Mouse (Mus musculus): Measurements from ENCODE around the gene Cask. TPM values are rescaled to one million over a fixed set of nuclear protein-coding genes. Genes with fewer than 3 reads are reported as not detected.
A peak's percentile ranks its signal among the peaks of the same experiment; 100 is the strongest.

Cask gene
- total RNA-seq, 2 experiments from 2014 or later = 26.0 to 32.9 TPM

DNA sequence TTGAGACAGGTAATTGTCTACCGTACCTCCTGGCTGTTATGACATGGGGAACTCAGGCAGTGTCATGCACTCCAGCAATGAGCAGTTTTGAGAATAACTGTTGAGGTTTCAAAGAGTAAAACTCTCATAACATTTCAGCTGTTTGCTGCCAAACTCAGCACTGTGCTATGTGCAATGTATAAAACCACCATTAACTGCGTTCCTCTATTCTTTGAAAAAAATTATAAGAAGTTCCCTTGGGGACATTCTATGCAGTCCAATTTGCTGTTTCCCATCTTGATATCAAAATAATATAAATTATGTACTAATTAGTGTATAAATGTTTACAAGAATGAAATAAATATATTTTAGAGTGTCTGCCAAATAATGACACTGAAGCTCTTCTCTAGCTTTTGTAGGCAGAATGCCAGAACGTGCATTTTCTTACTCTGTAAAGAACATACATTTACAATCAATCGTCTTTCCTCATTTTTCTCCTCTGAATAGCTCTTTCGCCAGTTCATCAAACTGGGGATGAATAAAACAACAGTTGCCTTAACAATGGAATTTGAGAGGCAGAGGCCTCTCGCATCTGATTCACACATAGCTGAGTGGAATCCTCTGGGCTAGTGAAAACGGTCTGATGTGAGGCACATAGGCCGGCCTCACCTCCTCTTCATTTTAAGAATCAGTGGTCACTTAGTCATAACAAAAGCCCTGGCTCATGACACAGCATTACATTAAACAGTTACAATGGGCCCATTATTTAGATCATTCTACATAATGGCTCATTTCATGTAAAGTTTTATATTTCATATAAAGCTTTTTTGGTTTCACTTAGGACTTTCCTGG lies 125.4 kb downstream of the Cask start:
- DNase-seq (ENCODE audit: low spot score in 2 of 2) = no peak

DNA sequence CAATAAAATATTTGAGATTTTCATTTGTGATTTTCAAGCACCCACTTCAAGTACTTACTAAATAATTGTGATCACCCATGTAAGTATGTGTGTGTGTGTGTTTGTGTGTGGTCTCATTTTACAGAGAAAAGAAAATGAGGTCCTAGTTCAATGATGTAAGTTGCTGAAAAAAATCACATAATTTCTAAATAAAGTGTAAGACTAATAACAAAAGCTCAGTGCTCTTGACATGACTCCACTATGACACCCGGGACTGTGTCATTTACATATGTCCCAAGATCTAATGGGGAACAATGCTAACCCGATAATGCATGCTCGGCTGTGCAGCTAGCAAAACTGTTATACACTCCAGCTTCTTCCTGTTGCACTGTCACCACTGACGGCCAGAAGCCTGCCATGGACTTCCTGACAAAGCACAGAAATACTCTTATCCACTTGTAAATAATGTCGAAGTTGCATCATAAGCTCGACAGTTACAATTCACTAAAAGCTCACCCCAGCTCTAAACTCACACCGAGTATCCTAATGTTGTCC lies 130.8 kb downstream of the Cask start:
- no peak for DNase-seq (ENCODE audit: low spot score in 2 of 2)

DNA sequence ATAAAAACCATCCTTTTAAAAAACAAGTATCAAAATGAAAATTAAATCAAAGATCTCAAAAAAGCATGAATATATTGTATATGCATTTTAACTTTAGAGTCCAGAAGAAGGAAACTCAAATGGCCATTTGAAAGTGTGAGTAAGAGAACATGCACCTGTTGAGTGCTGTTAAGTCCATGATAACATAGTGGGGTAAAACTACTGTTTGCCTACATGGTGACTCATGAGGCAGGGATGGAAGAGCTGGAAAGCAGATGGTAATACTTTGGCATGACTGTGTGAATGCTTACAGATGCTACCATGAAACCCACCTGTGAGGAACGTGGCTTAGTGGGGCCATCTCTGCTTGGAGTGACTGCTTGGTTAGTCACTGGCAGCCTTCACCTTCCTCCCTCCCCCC lies 132.9 kb downstream of the Cask start:
- no peak for DNase-seq (ENCODE audit: low spot score in 2 of 2)

- DNase-seq (ENCODE audit: low spot score in 2 of 2) = no peak
These were observed 134.2 kb downstream of the Cask start for GRCm38 (mm10) chrX:13716796-13717569.

DNA sequence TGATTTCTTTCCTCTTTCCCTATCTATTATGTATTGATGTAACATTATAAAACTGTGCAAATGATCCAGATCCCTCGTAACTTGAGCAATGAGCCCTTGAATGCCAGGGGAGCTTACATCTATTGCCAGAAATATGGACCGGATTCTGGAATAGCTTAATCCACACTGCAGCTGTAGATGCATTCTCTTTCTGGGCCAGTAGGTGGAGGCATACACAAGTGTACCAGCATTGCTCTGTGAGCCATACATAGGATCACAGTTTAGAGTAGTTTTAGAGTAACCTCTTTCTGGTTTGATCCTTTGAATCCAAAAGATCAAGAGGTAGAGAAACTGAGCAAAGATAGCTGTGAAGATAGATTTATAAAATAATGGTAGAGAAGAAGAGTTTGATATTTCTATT lies 141.0 kb downstream of the Cask start:
- peak; percentile 24 to 39 for DNase-seq (ENCODE audit: low spot score in 2 of 2)

- DNase-seq (ENCODE audit: low spot score in 2 of 2) = peak in 1 of 2 experiments; percentile 18
These were observed 146.1 kb downstream of the Cask start for GRCm38 (mm10) chrX:13705051-13705450.

GRCm38 (mm10) chrX:13700681-13701080 lies 150.5 kb downstream of the Cask start:
- DNase-seq (ENCODE audit: low spot score in 2 of 2) = no peak

- DNase-seq (ENCODE audit: low spot score in 2 of 2) = no peak
These were observed 159.3 kb downstream of the Cask start for GRCm38 (mm10) chrX:13691865-13692264.

- DNase-seq (ENCODE audit: low spot score in 2 of 2) = no peak
These were observed 162.8 kb downstream of the Cask start for GRCm38 (mm10) chrX:13688356-13688755.

DNA sequence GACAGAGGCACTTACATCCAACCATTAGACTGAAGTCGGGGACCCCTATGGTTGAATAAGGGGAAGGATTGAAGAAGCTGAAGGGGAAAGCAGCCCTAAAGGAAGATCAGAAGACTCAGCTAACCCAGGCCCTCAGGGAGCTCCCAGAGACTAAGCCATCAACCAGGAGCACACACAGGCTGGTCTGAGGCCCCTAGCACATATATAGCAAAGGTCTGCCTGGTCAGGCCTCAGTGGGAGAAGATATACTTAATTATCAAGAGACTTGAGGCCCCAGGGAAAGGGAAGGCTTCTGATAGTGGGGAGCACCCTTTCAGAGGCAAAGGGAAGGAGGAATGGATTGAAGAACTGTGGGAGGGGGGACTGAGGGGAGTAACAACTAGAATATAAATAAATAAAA lies 164.6 kb downstream of the Cask start:
- DNase-seq (ENCODE audit: low spot score in 2 of 2) = no peak

GRCm38 (mm10) chrX:13681748-13682147 lies 169.4 kb downstream of the Cask start:
- no peak for DNase-seq (ENCODE audit: low spot score in 2 of 2)

DNA sequence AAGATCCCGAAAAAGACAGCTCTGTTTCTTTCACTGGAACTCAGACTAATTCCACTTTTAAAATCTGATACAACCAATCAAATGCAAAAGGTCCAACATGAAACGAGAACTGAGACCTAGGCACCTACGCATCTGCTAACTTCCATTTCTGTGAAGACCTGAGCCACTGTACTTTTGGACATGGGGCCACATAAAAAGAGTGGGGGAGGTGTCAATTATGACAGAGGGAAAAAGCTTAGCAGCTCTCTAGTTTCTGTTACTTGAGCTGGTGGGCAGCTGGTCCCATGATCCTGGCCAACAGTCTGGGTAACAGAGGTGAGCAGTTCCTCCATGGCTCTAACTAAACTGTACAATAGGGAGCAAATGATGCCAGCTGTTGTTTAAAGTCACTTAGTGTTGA lies 178.2 kb downstream of the Cask start:
- DNase-seq (ENCODE audit: low spot score in 2 of 2) = no peak

- no peak for DNase-seq (ENCODE audit: low spot score in 2 of 2)
These were observed 180.8 kb downstream of the Cask start for GRCm38 (mm10) chrX:13670342-13670741.

DNA sequence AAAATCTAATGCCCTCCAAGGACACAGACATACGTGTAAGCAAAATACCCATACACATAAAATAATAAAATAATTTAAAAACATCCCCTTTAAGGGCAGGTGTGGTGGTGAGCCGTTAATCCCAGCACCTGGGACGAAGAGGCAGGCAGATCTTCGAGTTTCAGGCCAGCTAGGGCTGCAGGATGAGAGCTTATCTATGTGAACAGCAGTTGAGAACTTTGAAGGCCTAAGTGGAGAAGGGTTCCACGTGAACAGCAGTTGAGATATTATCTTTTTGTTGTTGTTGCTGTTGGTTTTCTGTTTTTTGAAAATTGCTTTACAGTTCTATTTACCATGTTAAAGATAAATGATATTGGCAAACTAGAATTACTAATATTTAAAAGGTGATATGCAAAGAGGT lies 182.3 kb downstream of the Cask start:
- DNase-seq (ENCODE audit: low spot score in 2 of 2) = no peak

- DNase-seq (ENCODE audit: low spot score in 2 of 2) = no peak
These were observed 190.1 kb downstream of the Cask start, which contains the start of gene Gpr82 for GRCm38 (mm10) chrX:13661063-13661462. TSS of gene Gpr82 (plus strand) at chrX:13661363.

GRCm38 (mm10) chrX:13659201-13659890 lies 191.8 kb downstream of the Cask start:
- DNase-seq (ENCODE audit: low spot score in 2 of 2) = no peak

GRCm38 (mm10) chrX:13658616-13659140 lies 192.5 kb downstream of the Cask start:
- DNase-seq (ENCODE audit: low spot score in 2 of 2) = no peak

DNA sequence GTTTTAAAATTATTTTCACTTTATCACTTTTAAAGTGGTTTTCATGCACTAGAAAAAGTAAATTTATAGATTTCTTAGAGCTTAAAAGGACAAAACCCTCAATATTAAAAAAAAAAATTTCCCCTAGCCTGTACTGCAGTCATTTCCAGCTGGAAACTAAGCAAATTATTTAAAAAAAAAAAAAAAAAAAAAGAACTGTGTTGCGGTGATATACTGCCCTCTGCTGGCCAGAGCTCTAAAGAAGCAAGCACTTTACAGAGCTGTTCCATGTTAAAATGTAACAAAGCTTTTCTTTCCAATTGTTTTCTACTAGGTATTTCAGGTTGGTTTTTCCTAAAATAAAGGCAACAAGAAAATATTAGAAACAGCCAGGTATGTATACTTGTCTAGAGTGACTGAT lies 194.4 kb downstream of the Cask start:
- DNase-seq (ENCODE audit: low spot score in 2 of 2) = peak; percentile 24 to 41

- no peak for DNase-seq (ENCODE audit: low spot score in 2 of 2)
These were observed 195.3 kb downstream of the Cask start for GRCm38 (mm10) chrX:13655906-13656305.

DNA sequence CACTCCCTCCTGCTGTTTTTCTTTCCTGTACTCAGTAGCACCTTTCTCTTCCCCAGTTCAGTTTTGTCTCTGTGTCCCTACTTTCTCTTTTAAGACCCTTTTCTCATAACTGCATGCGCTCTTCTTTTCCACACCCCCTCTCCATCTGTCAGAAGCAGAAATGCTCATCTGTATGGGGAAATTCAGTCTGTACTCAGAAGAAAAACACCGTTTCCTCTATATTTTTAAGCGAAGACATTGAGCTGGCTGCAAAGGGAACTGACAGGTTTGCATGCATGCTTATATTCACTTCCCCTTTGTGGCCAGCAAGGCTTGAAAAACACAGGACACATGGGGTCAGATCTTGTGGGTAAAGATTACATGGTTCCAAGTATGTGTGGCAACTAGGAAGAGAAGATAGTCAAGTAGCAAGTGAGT lies 196.2 kb downstream of the Cask start:
- no peak for DNase-seq (ENCODE audit: low spot score in 2 of 2)

GRCm38 (mm10) chrX:13652291-13652690 lies 198.9 kb downstream of the Cask start:
- DNase-seq (ENCODE audit: low spot score in 2 of 2) = no peak
